Mouse (Mus musculus) myocyte (in vitro differentiated cells): Measurements from ENCODE around the gene Serpina1b.
"Not testable (repeated sequence)": the region's sequence is repeated elsewhere in the genome, so short reads cannot be mapped to it uniquely, and the experiment has no call there.

Experiments
- POLR2A ChIP-seq: IDR thresholded peaks from one replicate; pipeline ENCODE4 v1.6.1; 2011; ENCODE audit warnings: low read depth, mild to moderate bottlenecking, control low read depth, moderate library complexity; ENCODE audit not compliant: insufficient read length
- USF1 ChIP-seq: IDR thresholded peaks from one replicate; pipeline ENCODE4 v1.6.1; 2011; ENCODE audit warnings: low read depth, mild to moderate bottlenecking, control low read depth, moderate library complexity

- not testable (repeated sequence) for TF ChIP-seq USF1, POLR2A
These were observed 95.1 kb downstream of the Serpina1b start for GRCm38 (mm10) chr12:103735101-103735500.
